Mouse (Mus musculus) bone marrow, adult 2 months (tissue): ENCODE measurements around the gene Ctsc.

Experiments used
- CTCF ChIP-seq: fragments of 200-500 bp; IDR thresholded peaks from 2 replicates; pipeline ENCODE4 v1.5.1; 2011; ENCODE audit warnings: low read length, control low read depth; ENCODE audit not compliant: control insufficient read depth, insufficient read depth
- POLR2A ChIP-seq: fragments of 200-500 bp; IDR thresholded peaks from 2 replicates; pipeline ENCODE4 v1.6.1; 2011; ENCODE audit warnings: low read depth, mild to moderate bottlenecking, control low read depth, low read length, borderline replicate concordance; ENCODE audit not compliant: control insufficient read depth

DNA sequence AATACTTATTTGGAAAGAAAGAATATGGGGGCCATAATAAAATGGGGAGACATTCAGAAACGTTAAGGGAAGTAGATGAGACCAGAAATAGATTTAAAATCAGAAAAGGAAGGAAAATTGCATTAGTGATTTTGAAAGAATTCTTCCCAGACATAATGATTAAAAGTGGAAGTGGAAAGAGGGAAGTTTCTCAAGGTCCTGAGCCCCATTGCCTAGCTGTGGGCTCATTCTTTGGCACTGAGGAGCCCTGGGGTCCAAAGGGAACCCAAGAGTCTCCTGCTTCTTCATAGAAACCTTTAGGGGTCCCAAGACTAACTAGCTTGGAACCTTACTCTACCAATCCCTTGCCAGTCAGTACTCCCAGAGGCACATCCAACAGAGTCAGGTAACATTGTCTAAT is 26.4 kb upstream of the Ctsc start:
- TF ChIP-seq CTCF, result no peak
- no peak for TF ChIP-seq POLR2A
